14 mouse cellular contexts compared by ENCODE assay signal in the genomic region with DNA sequence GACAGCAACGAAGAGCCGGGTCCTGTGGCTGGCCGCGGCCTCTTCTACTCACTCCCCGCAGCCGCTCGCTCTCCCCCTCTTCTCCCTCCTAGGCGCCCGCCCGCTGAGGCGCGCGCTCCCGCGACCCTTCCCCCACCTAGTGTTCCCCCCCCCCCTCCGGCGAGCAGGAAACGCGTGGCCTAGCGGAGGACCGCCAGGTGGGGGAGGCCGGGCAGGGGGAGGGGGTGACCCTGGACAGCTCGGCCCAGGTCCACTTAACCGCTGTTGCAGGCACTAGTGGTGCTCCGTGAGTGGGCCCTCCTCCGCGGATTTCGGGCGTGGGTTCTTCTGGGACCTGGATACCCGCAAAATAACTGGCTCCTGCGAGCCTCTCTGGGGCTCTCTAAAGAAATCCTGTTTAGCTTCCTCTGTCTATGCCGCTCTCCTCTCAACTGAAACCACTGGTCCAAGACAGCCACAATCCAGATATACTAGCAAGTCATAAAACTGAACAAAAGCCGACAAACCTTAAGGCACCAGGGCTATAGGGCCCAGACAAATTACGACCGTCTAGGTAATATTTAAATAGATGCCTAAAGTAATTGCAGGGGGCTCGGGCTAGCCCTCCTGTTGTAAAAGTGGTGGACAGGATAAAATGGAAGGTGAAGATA. TPM values are rescaled to one million over a fixed set of nuclear protein-coding genes. Genes with fewer than 3 reads are reported as not detected.
DNase-seq lines count a peak whose midpoint lies in the region; ATAC-seq and TF ChIP-seq lines count a peak whose summit lies in the region.
"Had no signal": no experiment of that assay in that cellular context is flagged by ENCODE, and none has a peak within 500 bp of the region (broad histone marks: within the 10 kb centered on the region; RNA-seq: fewer than 3 reads in every experiment).

A gene (minus strand): TSS at position 574 of the 650 bp plus-strand sequence.

- peaks cover 52% of the 10 kb centered on the region for H3K27me3 ChIP-seq in thymus, adult 2 months (ENCODE audit: control insufficient read depth, insufficient read depth, low read length)
- H3K27me3 ChIP-seq in kidney, embryonic 16.5 days (ENCODE audit: insufficient read depth, low read length) = no peaks in the 10 kb centered on the region
- H3K27me3 ChIP-seq in neural tube, embryonic 14.5 days (ENCODE audit: control insufficient read depth, insufficient read depth, low read length) = no peaks in the 10 kb centered on the region

- peak within 1 kb of the TSS; percentile 84 for H3K4me2 ChIP-seq in kidney, embryonic 16.5 days (replicated peaks; ENCODE audit: low read depth, low read length)
- H3K4me2 ChIP-seq in neural tube, embryonic 14.5 days (ENCODE audit: low read depth, low read length) = peak within 1 kb of the TSS; percentile 90
- H3K4me2 ChIP-seq: forebrain, embryonic 13.5 days; liver, embryonic 15.5 days; stomach, embryonic 15.5 days had no signal

- no peak for TF ChIP-seq POLR2A in thymus, adult 2 months (IDR thresholded peaks at IDR 0.05; ENCODE audit: control insufficient read depth, extremely low read depth, insufficient read depth, low read length, poor library complexity)

- H3K4me1 ChIP-seq in thymus, adult 2 months (replicated peaks; ENCODE audit: control insufficient read depth, insufficient read depth, low read length) = peaks cover 5% of the 10 kb centered on the region; the same call in 1 of the 2 replicates
- H3K4me1 ChIP-seq in kidney, embryonic 16.5 days (ENCODE audit: insufficient read depth, low read length) = peaks cover 19% of the 10 kb centered on the region
- H3K4me1 ChIP-seq in neural tube, embryonic 14.5 days (ENCODE audit: control insufficient read depth, insufficient read depth, low read length) = peaks cover 18% of the 10 kb centered on the region
- H3K4me1 ChIP-seq: forebrain, embryonic 13.5 days; liver, embryonic 15.5 days had no signal

- no peaks in the 10 kb centered on the region for H3K9me3 ChIP-seq in kidney, embryonic 16.5 days (ENCODE audit: low read length)
- no peaks in the 10 kb centered on the region for H3K9me3 ChIP-seq in neural tube, embryonic 14.5 days (ENCODE audit: control insufficient read depth, low read length)
- H3K9me3 ChIP-seq: forebrain, embryonic 13.5 days; liver, embryonic 15.5 days; stomach, embryonic 15.5 days had no signal

- peak within 1 kb of the TSS; percentile 99 for H3K9ac ChIP-seq in kidney, embryonic 16.5 days (replicated peaks; ENCODE audit: low read length)
- peak within 1 kb of the TSS; percentile 94 for H3K9ac ChIP-seq in neural tube, embryonic 14.5 days (replicated peaks; ENCODE audit: low read depth, low read length)
- H3K9ac ChIP-seq: forebrain, embryonic 13.5 days; liver, embryonic 15.5 days; stomach, embryonic 15.5 days had no signal

- H3K36me3 ChIP-seq in thymus, adult 2 months (ENCODE audit: control insufficient read depth, insufficient read depth, low read length) = no peaks in the 10 kb centered on the region
- H3K36me3 ChIP-seq in kidney, embryonic 16.5 days (ENCODE audit: insufficient read depth, low read length) = peaks cover 7% of the 10 kb centered on the region; the same call in 1 of the 2 replicates
- no peaks in the 10 kb centered on the region for H3K36me3 ChIP-seq in neural tube, embryonic 14.5 days (ENCODE audit: control insufficient read depth, insufficient read depth, low read length)
- H3K36me3 ChIP-seq: liver, embryonic 15.5 days; stomach, embryonic 15.5 days had no signal

- TF ChIP-seq CTCF in thymus, adult 2 months (IDR thresholded peaks at IDR 0.05; ENCODE audit: borderline replicate concordance, control insufficient read depth, extremely low read depth, insufficient read depth, low read length, poor library complexity) = no peak

- DNase-seq in gastrocnemius, postnatal 10 days = peak; percentile 68
- DNase-seq in gastrocnemius, adult 8-10 months (ENCODE audit: low spot score in 2 of 2) = no peak
- peak; percentile 20 for DNase-seq in thymus, postnatal 4 days
- no peak for DNase-seq in thymus, adult 2 months
- no peak for DNase-seq in cerebellum, postnatal 14 days
- no peak for DNase-seq in retina, postnatal 1 day
- DNase-seq: B cell, adult 2 months; cerebellum, adult 8-10 months had no signal

- 6% methylated on average over 26 of the region's 36 CpGs for WGBS in thymus, adult 2 months
- 1% methylated on average over 16 of the region's 36 CpGs for WGBS in kidney, embryonic 16.5 days
- under 1% methylated on average over 28 of the region's 36 CpGs for WGBS in neural tube, embryonic 14.5 days

- ATAC-seq in kidney, embryonic 16.5 days (ENCODE audit: low FRiP score, low TSS enrichment) = peak; percentile 52
- peak; percentile 13; the same call in 1 of the 2 replicates for ATAC-seq in neural tube, embryonic 14.5 days (ENCODE audit: low read depth)
- ATAC-seq: forebrain, embryonic 13.5 days had no signal

- H3K4me3 ChIP-seq in thymus, adult 2 months (ENCODE audit: control insufficient read depth, insufficient read depth, low read length) = no peak within 1 kb of the TSS
- peak within 1 kb of the TSS; percentile 83 for H3K4me3 ChIP-seq in kidney, embryonic 16.5 days (ENCODE audit: low read length)
- peak within 1 kb of the TSS; percentile 57 for H3K4me3 ChIP-seq in neural tube, embryonic 14.5 days (ENCODE audit: low read depth, low read length)
- H3K4me3 ChIP-seq: forebrain, embryonic 13.5 days; liver, embryonic 15.5 days; stomach, embryonic 15.5 days had no signal

- no peak within 1 kb of the TSS for H3K27ac ChIP-seq in thymus, adult 2 months (ENCODE audit: control insufficient read depth, insufficient read depth, low read length)
- peak within 1 kb of the TSS; percentile 97 for H3K27ac ChIP-seq in kidney, embryonic 16.5 days (ENCODE audit: low read length)
- H3K27ac ChIP-seq in neural tube, embryonic 14.5 days (ENCODE audit: low read depth, low read length) = peak within 1 kb of the TSS; percentile 97
- H3K27ac ChIP-seq: forebrain, embryonic 13.5 days; liver, embryonic 15.5 days; stomach, embryonic 15.5 days had no signal

RNA-seq across cellular contexts. Expression of the gene that starts here (rescaled TPM):
- 10 to 100 TPM in 1 of 2 experiments, 1 to 10 TPM in 1; 7.8 to 11.2 TPM for total RNA-seq in gastrocnemius, postnatal 10 days (2021)
- total RNA-seq in gastrocnemius, adult 8-10 months (2022) = 1 to 10 TPM; 5.2 to 8.3 (median 7.5) TPM
- polyA plus RNA-seq in thymus, adult 2 months (2012; rRNA removed) = 0.26 and 0.56 TPM in 2 replicates
- 56.6 and 56.8 TPM in 2 replicates for polyA plus RNA-seq in kidney, embryonic 16.5 days (2015; fragmentation: Nextera tagmentation; extraction: Ambion mirVana)
- polyA plus RNA-seq in neural tube, embryonic 14.5 days (2014; fragmentation: Nextera tagmentation; extraction: Ambion mirVana) = 122 and 151 TPM in 2 replicates
- total RNA-seq: neutrophil, adult 5-6 weeks had no signal
- polyA plus RNA-seq: forebrain, embryonic 13.5 days had no signal

Comparison
In these comparisons a context has a peak if more than half of its experiments do, and no peak if none do; other contexts are left out.
1. RNA of the gene that starts here (polyA plus RNA-seq): 122 to 151 TPM in neural tube, embryonic 14.5 days and 56.6 to 56.8 TPM in kidney, embryonic 16.5 days; 0.26 to 0.56 TPM in thymus, adult 2 months; every median in the first group is over 10 times any median in the second.
2. DNase-seq: peak in gastrocnemius, postnatal 10 days (single experiment) and thymus, postnatal 4 days (single experiment); none in gastrocnemius, adult 8-10 months (0 of 2), thymus, adult 2 months (single experiment), cerebellum, postnatal 14 days (0 of 2) and retina, postnatal 1 day (single experiment).